Mouse (Mus musculus) brain, embryonic 14.5 days (tissue): Measurements from ENCODE around the gene Runx1.

ENCODE experiments used
- CTCF ChIP-seq: fragments of 200-500 bp; IDR thresholded peaks from 2 replicates; pipeline ENCODE4 v1.5.1; 2012; ENCODE audit warnings: inconsistent platforms, mild to moderate bottlenecking, moderate library complexity, borderline replicate concordance; ENCODE audit not compliant: insufficient read depth, insufficient read length; ENCODE audit errors: extremely low read depth
- POLR2A ChIP-seq: fragments of 200-500 bp; IDR thresholded peaks from 2 replicates; pipeline ENCODE4 v1.6.1; 2012; ENCODE audit warnings: mild to moderate bottlenecking, inconsistent platforms, borderline replicate concordance; ENCODE audit not compliant: poor library complexity, insufficient read depth, insufficient read length, severe bottlenecking; ENCODE audit errors: extremely low read depth

GRCm38 (mm10) chr16:92719725-92720124 is 106.2 kb downstream of the Runx1 start:
- TF ChIP-seq CTCF (no peak), POLR2A (no peak)
